Mouse (Mus musculus): ENCODE results near the gene Srebf2.

Srebf2 gene

GRCm38 (mm10) chr15:82156298-82156697 is 9.3 kb downstream of the Srebf2 start:
- DNase-seq (ENCODE audit: low read depth in 2 of 2, low spot score in 2 of 2), result no peak

- DNase-seq (ENCODE audit: low read depth in 2 of 2, low spot score in 2 of 2), result no peak
Measured at GRCm38 (mm10) chr15:82156902-82157301, 9.9 kb downstream of the Srebf2 start.

- DNase-seq (ENCODE audit: low read depth in 2 of 2, low spot score in 2 of 2), result no peak
Measured at GRCm38 (mm10) chr15:82158243-82159035, 11.5 kb downstream of the Srebf2 start.

GRCm38 (mm10) chr15:82159471-82159870 is 12.5 kb downstream of the Srebf2 start:
- DNase-seq (ENCODE audit: low read depth in 2 of 2, low spot score in 2 of 2), result no peak

GRCm38 (mm10) chr15:82160731-82161640 is 14.0 kb downstream of the Srebf2 start:
- no peak for DNase-seq (ENCODE audit: low read depth in 2 of 2, low spot score in 2 of 2)

- no peak for DNase-seq (ENCODE audit: low read depth in 2 of 2, low spot score in 2 of 2)
Measured at GRCm38 (mm10) chr15:82161965-82162600, 15.1 kb downstream of the Srebf2 start.

- DNase-seq (ENCODE audit: low read depth in 2 of 2, low spot score in 2 of 2), result no peak
Measured at GRCm38 (mm10) chr15:82163356-82164060, 16.5 kb downstream of the Srebf2 start.

- DNase-seq (ENCODE audit: low read depth in 2 of 2, low spot score in 2 of 2), result no peak
Measured at GRCm38 (mm10) chr15:82164061-82164399, 17.0 kb downstream of the Srebf2 start.

- DNase-seq (ENCODE audit: low read depth in 2 of 2, low spot score in 2 of 2), result no peak
Measured at GRCm38 (mm10) chr15:82164496-82164895, 17.5 kb downstream of the Srebf2 start.

- DNase-seq (ENCODE audit: low read depth in 2 of 2, low spot score in 2 of 2), result peak; percentile 87 to 94
Measured at GRCm38 (mm10) chr15:82165332-82166239, 18.6 kb downstream of the Srebf2 start.

GRCm38 (mm10) chr15:82166240-82167100 is 19.5 kb downstream of the Srebf2 start:
- DNase-seq (ENCODE audit: low read depth in 2 of 2, low spot score in 2 of 2), result peak; percentile 59 to 65

- DNase-seq (ENCODE audit: low read depth in 2 of 2, low spot score in 2 of 2), result no peak
Measured at GRCm38 (mm10) chr15:82167201-82168168, 20.5 kb downstream of the Srebf2 start.

- no peak for DNase-seq (ENCODE audit: low read depth in 2 of 2, low spot score in 2 of 2)
Measured at GRCm38 (mm10) chr15:82169671-82170070, 22.7 kb downstream of the Srebf2 start.

GRCm38 (mm10) chr15:82170437-82171377 is 23.7 kb downstream of the Srebf2 start:
- no peak for DNase-seq (ENCODE audit: low read depth in 2 of 2, low spot score in 2 of 2)

- DNase-seq (ENCODE audit: low read depth in 2 of 2, low spot score in 2 of 2), result no peak
Measured at GRCm38 (mm10) chr15:82172648-82173047, 25.7 kb downstream of the Srebf2 start.

- DNase-seq (ENCODE audit: low read depth in 2 of 2, low spot score in 2 of 2), result no peak
Measured at GRCm38 (mm10) chr15:82175091-82175490, 28.1 kb downstream of the Srebf2 start.
